Mouse (Mus musculus) spleen, adult 2 months (tissue): ENCODE results near the gene Zeb2.

Source experiments
- CTCF ChIP-seq: fragments of 200-500 bp; IDR thresholded peaks from 2 replicates; pipeline ENCODE4 v1.5.1; 2011; ENCODE audit warnings: mild to moderate bottlenecking, inconsistent platforms; ENCODE audit not compliant: insufficient read depth, insufficient read length, insufficient replicate concordance; ENCODE audit errors: extremely low read depth
- POLR2A ChIP-seq: fragments of 200-500 bp; IDR thresholded peaks from 2 replicates; pipeline ENCODE4 v1.6.1; 2011; ENCODE audit warnings: low read depth, low read length, inconsistent platforms

- TF ChIP-seq CTCF (no peak), POLR2A (no peak)
These were observed 118.5 kb downstream of the Zeb2 start for GRCm38 (mm10) chr2:44998710-44999109.
